Mouse (Mus musculus) right cerebral cortex, postnatal 25 days (tissue): ENCODE measurements around the gene Ncam2.

ENCODE experiments used
- DNase-seq: peaks from one replicate; pipeline ENCODE4 v3.0.0; 2022

Gene Ncam2

DNA sequence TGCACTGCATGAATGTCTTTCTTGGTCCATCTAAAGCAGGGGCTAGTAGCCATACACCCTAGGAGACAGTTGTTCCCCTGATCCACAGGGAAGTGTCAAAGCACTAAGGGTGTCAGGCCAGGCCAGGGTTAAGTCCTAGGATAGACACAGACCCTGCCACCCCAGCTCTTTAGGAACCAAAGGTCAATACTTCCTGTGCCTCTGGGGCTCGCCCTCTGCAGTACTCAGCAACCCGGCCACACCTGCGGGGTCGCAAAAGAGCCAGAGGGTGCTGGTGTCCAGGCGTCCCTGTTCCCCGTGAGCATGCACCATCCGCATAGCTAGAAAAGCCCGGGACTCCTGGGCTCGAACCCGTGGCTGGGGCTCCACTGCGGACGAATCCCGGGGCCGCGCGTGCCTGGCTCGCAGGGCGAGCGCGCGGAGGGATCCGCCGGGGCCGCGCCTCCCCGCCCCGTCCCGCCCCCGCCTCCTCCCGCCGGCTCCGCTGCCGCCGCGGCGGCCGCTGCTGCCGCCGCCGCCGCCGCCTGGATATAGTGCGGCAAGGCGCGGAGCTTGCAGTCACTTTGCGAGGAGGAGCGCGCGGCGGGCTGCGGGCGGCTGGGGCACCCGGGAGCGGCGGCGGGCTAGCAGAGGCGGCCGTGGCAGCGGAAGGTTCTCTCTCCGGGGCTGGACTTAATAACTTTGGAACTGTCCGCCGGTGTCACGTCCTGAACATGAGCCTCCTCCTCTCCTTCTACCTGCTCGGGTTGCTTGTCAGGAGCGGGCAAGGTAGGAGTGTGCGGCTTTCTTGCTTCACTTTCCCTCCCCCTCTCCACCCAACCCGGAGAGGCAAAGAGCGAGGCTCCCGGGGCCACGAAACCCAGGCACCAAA lies at the start of gene Ncam2:
Gene Ncam2 (plus strand): TSS at position 497 of the 871 bp plus-strand sequence.
- peak; percentile 77 for DNase-seq

- no peak for DNase-seq
Measured at GRCm38 (mm10) chr16:81170828-81171227, 29.7 kb upstream of the Ncam2 start.

DNA sequence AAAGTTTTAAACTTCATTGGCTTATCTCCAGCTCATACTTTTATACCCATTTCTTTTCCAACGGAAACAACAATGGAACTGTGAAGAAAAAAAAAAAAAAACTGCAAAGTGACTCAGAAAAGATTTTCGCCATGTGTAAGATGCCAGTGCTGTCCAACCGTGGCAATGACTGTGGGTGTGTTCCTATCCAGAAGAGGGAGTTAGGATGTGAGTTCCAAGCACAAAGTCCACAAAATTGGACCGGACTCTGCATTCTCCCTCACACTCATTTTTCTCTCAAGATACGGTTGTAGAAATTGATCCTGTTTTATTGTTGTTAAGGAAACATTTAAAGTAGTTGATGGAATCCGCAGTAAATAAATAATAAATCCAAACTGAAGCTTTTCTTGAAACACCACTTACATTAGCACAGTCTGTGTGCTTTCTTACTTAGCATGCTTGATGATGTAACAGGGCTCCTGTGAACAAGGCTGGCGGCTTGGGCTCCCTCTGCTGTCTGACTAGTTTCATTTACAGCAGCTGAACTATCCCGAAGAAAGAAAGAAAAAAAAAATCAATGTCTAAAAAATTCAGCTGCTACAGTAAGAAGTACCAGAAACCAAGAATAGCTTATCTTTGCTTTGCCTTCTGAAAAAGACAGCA lies 25.1 kb upstream of the Ncam2 start:
- peak; percentile 45 for DNase-seq

GRCm38 (mm10) chr16:81179801-81180200 lies 20.7 kb upstream of the Ncam2 start:
- DNase-seq: no peak

- DNase-seq: no peak
Measured at GRCm38 (mm10) chr16:81187579-81188179, 12.8 kb upstream of the Ncam2 start.

- no peak for DNase-seq
Measured at GRCm38 (mm10) chr16:81191621-81192020, 8.9 kb upstream of the Ncam2 start.

DNA sequence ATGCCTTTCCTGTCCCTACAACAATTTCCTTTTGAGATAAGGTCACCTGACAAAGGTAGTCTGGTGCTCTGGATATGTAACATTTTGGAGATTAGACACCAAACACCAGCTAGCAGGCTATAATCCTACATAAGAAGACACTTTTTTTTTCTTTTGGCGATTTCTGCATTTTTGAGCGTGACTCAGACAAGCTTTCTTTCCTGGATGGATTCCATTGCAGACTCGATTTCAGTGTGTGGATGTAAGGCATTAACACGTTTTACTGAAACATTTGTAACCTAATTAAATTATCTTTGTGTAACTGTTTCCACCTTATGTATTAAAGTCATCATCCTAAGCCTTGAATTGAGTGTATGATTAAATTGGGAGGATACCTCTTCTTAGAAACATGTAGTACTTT lies 7.9 kb upstream of the Ncam2 start:
- no peak for DNase-seq

DNA sequence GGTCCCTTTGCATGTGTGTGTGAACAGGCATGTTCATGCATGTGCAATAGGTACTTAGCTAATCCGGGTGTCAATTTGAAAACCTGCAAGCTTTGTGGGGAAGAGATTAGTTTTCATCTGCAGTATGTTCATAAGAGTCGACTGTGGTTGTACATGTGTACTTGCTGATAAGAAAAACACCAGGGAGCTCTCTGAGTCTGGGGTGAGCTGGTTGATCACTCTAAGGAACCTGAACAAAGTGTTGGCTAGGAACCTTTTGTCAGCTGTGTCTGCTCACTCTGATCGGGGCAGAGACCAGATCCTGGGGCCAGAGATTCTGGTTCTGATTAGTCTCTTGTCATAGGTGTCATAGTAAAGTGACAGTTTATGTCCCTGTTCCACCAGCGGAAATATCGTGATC lies 1.0 kb upstream of the Ncam2 start:
- DNase-seq: no peak

DNA sequence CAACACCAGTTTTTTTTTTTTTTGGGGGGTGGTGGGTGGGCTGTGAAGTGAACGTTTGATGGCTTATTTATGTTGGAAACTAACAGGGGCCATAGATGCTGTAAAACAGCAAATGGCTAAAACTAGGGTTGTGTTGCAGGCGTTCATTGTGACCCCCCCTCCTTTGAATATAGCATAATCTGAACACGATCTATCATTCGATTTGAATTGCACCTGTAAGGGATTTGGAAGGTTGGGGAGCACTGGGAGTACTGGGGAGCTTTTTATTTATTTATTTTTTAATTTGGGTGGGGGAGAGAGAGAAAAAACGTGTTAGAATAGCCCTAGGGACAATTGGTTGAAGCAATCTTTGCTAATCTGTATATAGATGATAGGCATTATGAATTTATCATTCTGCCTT lies 974 bp downstream of the Ncam2 start:
- no peak for DNase-seq

GRCm38 (mm10) chr16:81201992-81202391 lies 1.5 kb downstream of the Ncam2 start:
- peak; percentile 65 for DNase-seq

- peak; percentile 55 for DNase-seq
Measured at GRCm38 (mm10) chr16:81202721-81203161, 2.2 kb downstream of the Ncam2 start.

GRCm38 (mm10) chr16:81204405-81205034 lies 4.0 kb downstream of the Ncam2 start:
- DNase-seq: no peak

DNA sequence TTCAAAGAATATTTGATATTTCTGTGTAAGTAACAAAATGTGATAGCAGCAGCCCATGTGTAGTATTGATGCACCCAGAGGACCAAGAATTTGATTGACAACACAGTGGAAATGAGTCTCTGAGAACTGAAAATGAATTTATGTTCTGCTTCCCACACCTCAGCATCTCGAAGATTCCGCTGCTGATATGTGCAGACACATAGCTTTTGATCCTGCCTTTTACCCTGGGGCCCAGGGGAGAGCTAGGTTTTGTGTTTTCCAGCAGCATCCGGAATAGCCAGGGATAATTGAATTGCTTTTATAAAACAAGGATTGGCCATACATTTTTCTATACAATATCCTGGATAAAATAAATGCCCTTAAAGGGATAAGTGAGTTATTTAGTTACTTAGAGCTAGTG lies 20.7 kb downstream of the Ncam2 start:
- DNase-seq: no peak

DNA sequence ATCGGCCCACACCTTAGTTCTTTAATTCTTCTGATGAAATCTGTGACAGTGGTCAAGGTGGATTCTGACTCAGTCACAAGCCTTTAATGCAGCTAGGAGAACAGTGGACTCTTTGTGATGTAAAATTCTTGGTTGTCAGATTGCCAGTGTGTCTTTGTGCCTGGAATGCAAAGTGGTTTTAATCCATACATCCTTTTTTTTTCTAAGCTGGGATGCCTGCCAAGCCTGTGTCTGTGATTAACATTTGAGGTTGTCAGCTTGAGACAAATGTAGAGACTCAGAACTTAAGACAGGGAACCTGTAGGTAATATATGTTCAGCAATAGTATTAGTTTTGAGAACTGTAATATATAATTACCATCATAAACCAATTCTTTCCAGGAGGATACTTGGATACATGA lies 23.3 kb downstream of the Ncam2 start:
- no peak for DNase-seq

- no peak for DNase-seq
Measured at GRCm38 (mm10) chr16:81224253-81224652, 23.8 kb downstream of the Ncam2 start.

DNA sequence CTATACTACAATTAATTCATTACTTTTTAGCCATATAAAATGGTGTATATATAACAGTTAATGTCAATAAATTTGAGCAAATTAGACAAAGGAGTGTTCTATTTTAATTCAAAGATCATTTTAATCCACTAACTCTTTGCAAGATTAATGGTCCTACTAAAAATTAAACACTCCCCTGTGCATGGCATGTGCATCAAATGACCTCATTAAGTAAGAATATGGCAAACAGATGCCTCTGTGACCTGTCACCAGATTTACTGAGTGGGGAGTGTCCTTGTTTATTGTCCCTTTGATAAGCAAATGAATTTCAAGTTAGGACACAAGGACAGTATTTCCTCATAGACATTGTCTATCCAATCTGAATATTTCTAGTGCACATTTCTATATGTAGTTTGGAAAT lies 54.4 kb downstream of the Ncam2 start:
- DNase-seq: no peak

DNA sequence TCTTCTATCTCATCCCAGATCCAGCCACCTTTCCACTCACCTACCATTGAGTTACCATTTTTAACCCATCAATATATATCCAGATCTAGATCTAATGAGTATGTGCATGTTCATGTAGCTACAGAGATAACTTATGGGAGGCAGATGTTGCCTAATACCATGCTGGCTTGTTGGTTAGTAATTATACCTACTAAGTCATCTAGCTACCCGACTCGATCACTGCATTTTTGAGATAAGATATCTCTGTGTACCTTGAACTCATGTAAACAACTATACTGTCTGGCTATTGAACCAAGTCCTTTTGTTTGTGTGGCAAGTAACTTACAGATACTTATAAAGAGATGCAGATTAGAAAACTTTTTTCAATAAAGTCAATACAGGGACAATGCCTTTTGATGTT lies 59.9 kb downstream of the Ncam2 start:
- no peak for DNase-seq

DNA sequence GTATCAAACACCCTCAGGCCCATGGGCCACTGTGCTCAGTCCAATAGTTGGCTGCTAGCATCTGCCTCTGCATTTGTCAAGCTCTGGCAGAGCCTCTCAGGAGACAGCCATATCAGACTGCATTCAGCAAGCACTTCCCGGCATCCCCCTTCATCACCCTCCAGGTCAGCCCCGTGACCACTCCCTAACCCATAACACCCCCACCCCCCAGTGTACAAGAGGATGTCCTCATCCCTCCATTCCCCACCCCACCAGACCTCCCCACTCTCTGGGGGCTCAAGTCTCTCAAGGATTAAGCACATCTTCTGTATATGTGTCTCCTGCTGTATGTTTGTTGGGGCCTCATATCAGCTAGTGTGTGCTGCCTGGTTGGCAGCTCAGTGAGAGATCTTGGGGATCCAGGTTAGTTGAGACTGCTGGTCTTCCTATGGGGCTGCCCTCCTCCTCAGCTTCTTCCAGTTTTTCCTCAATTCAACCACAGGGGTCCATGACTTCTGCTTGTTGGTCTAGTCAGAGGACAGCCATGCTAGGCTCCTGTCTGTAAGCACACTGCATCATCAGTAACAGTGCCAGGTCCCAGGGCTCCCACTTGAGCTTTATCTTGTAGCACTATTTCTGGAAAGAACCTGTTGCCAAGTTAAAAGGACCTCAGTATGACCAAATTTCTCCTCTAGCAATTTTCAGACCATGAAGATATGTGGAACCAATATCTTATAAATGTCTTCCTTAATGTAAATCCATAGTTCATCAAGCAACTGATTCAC lies 73.3 kb downstream of the Ncam2 start:
- no peak for DNase-seq

- DNase-seq: peak; percentile 22
Measured at GRCm38 (mm10) chr16:81284241-81284640, 83.7 kb downstream of the Ncam2 start.

DNA sequence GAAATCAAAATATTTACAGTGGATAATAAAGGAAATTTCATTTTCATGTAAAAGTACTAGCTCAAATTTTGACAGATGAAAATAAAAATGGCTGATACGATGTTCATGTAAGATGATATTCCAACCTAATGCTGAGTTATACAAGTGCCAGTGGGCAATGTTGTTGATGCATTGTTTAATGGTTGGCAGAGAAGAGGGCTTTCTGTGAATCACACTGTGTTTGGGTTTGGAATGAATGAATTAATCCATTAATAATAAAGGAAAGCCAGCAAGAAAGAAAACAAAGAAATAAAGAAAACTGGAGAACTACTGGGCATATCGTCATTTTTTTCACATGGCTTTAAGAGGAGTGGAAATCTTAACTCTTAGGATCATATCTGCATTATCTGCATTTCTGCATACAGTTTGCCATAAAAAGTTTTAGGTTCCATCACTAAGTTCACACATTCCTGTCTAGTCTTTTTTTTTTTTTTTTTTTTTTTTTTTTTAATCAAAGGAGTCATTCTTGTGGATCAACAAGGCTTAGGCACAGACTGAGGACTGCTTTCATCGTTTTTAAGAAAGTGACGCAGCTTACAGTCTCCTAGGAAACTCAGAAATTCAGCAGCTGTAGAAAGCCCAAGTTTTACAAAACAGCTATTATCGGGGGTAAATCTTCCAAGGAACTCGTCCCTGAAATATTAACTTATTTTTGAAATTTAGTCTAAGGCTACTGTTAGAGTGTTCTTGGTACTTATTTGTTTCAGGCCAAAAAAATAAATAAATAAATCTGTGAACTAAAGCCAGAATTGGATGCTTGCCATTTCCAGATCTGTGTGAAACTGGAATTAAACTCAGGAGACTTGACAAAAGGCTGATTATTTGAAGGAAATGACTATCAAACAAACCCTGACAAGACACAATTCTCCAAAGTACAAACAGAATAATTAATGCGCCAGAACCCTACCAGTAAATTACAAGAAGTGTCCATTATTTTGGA lies 84.7 kb downstream of the Ncam2 start:
- no peak for DNase-seq

DNA sequence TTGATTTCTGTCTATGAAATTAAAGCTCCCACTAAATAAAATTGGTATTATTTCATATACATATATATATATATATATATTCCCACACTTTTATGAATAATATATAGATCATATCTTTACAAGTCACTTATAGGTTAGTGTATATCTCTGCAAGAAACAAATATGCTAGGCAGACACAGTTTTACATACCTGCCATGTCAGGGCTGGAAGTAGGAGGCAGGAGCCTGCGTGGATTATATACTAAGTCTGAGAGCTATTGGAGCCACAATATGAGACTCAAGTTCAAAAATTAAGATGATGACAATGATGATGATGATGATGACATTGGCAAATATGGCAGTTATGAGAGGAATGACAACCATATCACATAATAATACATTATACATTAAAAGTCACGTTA lies 85.4 kb downstream of the Ncam2 start:
- DNase-seq: no peak
